Mouse (Mus musculus) brown adipose tissue, adult 24 weeks (tissue): ENCODE results near the gene Tent5b. TPM values are rescaled to one million over a fixed set of nuclear protein-coding genes. Genes with fewer than 3 reads are reported as not detected.

ENCODE experiments used
- polyA plus RNA-seq: library from polyadenylated mRNA; stranded (reverse); fragments of >200 nt; gene quantifications from 2 replicates; pipeline ENCODE4 v1.2.4, GENCODE M21; 2012; ENCODE audit not compliant: missing spikeins, insufficient read depth, insufficient read length

The Tent5b gene
- polyA plus RNA-seq, 1 experiment, result 0.44 TPM

Other genes starting within 250 kb of the Tent5b start
- 8.1 and 8.3 TPM in 2 replicates for gene Map3k6, start 239.3 kb upstream of the Tent5b start, polyA plus RNA-seq
- 2.4 and 3.2 TPM in 2 replicates for gene Sytl1, start 217.0 kb upstream of the Tent5b start, polyA plus RNA-seq
- gene Tmem222, start 202.3 kb upstream of the Tent5b start, polyA plus RNA-seq, result 28.8 and 34.4 TPM in 2 replicates
- gene Wdtc1, start 126.7 kb upstream of the Tent5b start, polyA plus RNA-seq, result 25.6 TPM in 2 replicates
- gene Slc9a1, start 110.4 kb upstream of the Tent5b start, polyA plus RNA-seq, result 8.6 and 10.3 TPM in 2 replicates
- gene Trnp1, start 18.4 kb downstream of the Tent5b start, polyA plus RNA-seq, result 1.0 TPM in 1 of 2 replicates, not detected in the other
- not detected in 2 replicates for gene Kdf1, start 38.8 kb downstream of the Tent5b start, polyA plus RNA-seq
- 75.2 and 77.0 TPM in 2 replicates for gene Nudc, start 65.9 kb downstream of the Tent5b start, polyA plus RNA-seq
- not detected in 2 replicates for gene Nr0b2, start 73.2 kb downstream of the Tent5b start, polyA plus RNA-seq
- gene Gpatch3, start 94.6 kb downstream of the Tent5b start, polyA plus RNA-seq, result 0.96 and 1.5 TPM in 2 replicates
- gene Gpn2, start 104.2 kb downstream of the Tent5b start, polyA plus RNA-seq, result 8.1 TPM in 2 replicates
- gene Sfn, start 122.0 kb downstream of the Tent5b start, polyA plus RNA-seq, result 1.2 and 1.3 TPM in 2 replicates
- 9.4 and 10.6 TPM in 2 replicates for gene Zdhhc18, start 170.0 kb downstream of the Tent5b start, polyA plus RNA-seq
- 4.6 and 5.9 TPM in 2 replicates for gene Pigv, start 192.5 kb downstream of the Tent5b start, polyA plus RNA-seq